Mouse (Mus musculus) yolk sac, embryonic 10.5 days (tissue): ENCODE data around the gene Itpk1.
A peak's percentile ranks its signal among the peaks of the same experiment; 100 is the strongest.

Experiments used
- DNase-seq: peaks from one replicate; pipeline ENCODE4 v3.0.0-alpha.2; 2017; ENCODE audit warnings: low spot score

Gene Itpk1

DNA sequence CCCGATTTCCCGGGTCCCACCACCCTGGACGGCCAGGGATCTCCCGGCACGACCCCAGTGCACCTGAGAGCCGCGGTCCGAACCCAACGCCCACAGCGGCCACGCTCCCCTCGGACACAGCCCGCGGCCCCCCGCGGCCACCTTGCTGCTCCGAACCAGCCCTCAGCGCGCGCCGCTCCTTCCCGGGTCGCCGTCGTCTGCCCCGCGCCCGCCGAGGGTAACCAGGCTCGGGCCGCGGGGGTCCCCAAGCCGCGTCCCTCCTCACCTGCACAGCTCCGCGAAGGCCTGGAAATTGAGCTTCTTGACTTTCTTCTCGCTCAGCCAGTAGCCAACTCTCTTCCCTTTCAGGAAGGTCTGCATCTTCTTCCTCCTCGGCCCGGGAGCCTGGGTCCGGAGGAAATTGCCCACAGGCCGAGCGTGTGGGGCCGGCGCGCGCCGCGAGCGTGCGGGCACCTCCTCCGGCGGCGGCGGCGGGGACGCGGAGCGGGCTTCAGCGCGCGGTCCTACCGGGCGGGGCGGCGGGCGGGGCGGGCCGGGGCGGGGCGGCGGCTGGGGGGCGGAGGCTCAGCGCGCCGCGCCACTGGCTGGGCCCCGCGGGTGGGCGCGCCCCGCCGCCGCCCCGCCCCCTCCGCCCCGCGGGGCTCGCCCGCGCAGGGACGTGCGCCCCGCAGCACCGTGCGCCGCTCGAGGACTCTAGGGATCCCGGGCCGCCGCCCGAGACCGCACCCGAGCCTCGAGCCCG lies at the start of gene Itpk1:
Gene Itpk1 (minus strand): TSS at position 474 of the 742 bp plus-strand sequence.
- DNase-seq, result peak; percentile 63

DNA sequence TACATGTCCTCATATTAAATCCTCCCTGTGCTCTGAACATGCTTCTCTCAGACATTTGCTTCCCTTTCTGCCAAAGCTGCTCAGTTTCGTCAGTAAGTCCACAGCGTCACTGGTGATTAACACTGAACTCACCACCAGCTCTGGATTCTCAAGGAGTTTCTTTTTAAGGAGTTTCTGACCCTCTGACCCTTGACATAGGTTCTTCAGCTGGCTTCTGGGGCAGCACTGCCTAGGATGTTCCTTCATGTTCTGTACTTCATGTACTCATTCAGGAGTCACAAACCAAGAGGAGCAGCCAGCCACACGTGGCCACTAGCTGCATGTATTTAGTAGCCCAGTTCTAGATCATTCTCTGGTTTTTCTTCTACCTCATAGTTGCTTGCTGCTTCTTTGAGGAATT lies 43.5 kb upstream of the Itpk1 start:
- no peak for DNase-seq

DNA sequence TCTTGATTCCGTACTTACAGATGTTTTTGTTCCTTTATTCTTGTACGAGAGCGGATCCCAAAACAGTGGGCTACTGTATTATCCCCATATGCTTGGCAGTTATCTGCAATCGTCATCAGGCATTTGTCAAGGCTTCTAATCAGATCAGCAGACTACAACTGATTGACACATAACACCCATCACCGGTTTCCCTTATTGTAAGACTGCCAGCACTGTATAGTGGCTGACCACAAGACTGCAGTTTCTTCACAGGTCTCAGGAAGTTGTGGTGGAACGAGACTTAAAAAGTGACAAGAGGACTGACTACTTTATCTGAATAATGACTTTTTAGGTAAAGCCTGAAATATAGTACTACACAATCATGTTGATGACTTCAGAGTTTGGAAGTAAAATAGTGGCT lies 40.1 kb upstream of the Itpk1 start:
- no peak for DNase-seq

DNA sequence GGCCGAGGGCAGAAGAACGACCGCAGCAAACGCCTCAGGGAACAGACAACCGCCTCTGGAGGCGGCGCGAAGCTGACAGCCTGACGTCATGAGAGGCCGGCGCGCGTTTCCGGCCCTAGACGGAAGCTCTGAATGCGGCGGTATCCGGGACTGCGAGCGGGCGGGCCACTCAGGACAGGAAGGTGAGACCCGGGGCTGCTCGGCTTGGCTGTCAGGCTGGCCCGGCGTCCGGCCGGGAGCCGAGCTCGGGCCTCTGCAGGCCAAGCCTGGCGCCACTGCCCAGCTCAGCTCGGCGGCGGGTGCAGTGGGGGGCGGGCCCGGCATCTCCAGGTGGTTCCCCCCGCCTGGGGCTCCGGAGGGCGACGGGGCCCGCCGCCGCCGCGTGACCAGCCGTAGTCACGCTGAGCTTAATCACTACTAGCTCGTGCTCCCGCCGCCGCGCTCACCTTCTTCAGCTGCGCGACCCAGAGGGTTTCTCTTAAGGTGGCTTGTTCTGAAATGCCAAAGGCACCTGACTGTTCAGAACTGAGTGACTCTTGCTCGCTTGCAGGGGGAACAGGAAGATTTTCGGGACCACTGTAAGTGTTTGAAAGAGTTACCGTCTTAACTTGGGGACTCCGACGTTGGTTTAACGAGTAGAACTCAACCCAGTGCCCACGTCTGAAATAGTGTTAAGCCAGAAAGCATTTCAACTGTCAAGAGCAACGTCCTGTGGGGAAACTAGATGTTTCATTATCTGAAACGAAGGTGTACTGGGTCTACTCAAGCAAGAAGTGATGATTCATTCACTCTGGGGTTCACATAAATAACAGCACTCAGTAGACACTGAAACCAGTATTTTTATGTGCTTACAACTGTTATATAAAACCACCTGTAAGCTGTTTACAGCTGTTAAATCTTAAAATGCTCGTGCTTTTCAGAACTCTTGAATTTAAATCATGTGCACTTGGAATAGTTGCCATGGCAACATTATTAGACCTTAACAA lies 39.2 kb upstream of the Itpk1 start, which contains the start of the genes Moap1 and Tmem251:
Gene Moap1 (minus strand): TSS at position 73 of the 986 bp plus-strand sequence.
Gene Tmem251 (plus strand): TSS at position 174 of the 986 bp plus-strand sequence.
- DNase-seq, result peak; percentile 90

DNA sequence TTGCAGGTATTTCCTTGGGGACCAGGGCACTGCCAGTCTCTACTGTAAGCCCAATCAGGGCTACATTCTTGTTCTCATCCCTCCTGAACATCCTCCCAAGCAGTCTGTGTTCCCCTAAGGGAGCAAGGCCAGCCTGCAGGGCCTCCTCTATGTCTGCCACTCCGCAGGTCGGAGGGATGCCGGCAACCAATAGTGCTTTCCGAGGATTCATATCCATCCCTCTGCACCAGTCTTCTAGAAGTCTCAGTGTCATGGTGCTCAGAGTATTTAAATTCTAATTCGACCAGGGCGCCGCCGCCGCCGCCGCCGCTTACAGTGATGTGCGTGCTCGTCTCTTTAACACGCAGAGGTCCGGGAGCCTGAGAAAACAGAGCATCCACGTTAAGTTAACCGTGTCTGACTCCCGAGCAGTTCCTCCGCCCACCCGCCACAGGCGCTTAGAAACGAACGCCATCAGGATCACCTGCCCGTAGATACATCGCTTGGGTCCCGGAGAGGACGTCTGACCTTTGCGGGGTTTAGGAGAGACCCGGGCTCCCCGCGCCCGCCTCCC lies 38.4 kb upstream of the Itpk1 start:
- no peak for DNase-seq

DNA sequence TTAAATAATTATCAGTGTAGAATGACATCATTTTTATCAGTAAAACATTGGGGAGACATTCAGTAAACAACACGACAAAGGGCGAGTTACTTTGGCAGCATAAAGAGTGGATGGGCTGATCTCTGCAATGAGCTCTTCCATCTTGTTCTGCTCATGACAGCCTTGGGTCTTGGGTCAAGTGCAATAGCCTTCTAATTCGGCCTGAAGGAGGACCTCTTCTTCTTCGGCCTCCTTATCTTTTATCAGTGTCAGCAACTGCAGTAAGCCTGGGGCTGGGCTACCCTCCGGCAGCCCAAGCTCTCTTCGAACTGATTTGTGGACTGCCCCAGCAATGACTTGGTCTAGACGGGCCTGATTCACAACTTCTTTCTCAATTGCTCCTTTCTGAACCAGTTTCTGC lies 37.3 kb upstream of the Itpk1 start:
- no peak for DNase-seq

DNA sequence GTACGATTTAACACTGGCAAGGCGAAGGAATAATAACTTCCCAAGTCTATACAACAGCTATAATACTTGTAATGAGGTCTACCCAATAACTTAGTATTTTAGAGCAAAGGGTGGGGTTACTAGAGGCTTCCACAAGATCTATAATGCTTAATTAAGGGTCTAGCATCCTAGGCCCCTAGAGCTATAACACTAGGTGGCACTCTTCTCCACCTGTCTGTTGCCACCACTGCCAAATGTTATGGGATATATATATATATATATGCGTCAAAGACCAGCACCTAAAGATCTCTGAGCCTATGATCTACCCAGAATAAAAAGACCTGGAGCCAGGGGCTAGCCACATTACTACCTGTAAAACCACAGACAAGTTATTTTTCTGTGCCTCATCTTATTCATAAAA lies 35.6 kb upstream of the Itpk1 start:
- DNase-seq, result no peak

DNA sequence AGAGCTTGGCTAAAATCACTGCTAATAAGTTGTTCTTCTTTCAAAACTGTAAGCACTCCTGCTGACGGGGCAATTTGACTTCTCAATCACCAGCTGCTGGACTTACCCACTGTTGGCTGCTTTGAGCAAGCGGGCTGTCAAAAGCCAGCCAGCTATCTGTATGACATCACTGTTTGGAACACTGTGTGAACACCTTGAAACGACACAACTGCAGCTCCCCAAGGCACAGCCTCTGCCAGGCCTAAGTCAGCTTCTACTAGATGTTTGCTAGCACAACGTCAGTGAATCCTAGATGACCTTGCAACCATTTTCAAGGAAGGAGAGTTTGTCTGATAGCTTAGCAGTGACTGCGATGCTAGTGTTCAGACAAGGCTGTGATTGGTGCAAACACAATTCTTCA lies 34.4 kb upstream of the Itpk1 start:
- DNase-seq, result no peak

DNA sequence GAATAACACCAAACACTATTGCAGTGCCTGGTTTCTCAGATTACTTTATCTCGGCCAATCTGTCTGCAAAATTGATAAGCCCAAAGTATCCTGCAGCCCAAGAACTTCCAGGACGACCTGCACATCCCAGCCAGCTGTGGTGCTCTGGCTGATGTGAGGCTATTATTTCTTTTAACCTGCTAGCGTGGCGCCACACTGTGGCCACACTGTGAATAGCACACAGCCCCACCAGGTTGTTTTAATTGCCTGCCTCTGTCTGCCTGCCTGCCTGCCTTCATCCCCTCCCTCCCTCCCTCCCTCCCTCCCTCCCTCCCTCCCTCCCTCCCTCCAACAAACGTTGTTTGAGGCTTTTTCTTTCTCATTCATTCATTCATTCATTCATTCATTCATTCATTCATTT lies 28.7 kb upstream of the Itpk1 start:
- peak; percentile 50 for DNase-seq

DNA sequence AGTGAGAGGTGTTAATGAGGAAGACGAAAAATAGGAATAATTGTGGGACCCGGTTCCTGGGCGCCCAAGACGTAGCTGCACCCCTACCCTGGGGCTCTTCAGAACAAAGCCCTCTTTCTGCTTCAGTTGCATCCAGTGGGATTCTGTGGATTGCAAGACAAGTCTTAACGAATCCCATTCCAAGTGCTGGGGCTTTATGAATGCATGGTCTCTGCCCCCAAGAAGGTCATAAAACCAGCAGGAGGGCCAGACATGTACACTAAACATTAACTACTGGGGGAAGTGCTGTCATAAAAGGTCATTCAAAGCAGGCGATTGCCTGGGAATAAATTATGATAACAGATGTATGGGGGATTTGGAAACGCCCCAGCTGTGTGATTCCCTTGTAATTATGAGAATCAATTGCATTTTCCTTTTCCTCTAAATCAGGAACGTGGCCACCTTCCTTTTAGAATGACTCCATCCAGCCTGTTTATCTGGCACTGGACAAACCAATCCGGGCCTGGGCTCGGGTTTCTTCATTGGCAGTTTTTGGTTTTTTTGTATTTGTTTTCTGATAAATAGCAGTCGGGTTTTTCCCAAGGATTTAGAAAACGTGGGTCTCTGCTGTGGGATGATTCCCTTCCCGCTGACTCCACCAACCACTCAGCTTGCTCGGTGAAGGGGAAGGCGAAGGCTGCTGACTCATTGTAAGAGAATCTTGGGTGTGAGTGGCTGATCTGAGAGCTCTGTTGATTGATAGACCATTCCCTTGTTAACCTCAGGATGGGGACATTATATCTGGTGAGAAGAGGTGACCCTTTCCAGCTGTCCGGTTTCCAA lies 26.3 kb upstream of the Itpk1 start:
- DNase-seq, result peak; percentile 71

DNA sequence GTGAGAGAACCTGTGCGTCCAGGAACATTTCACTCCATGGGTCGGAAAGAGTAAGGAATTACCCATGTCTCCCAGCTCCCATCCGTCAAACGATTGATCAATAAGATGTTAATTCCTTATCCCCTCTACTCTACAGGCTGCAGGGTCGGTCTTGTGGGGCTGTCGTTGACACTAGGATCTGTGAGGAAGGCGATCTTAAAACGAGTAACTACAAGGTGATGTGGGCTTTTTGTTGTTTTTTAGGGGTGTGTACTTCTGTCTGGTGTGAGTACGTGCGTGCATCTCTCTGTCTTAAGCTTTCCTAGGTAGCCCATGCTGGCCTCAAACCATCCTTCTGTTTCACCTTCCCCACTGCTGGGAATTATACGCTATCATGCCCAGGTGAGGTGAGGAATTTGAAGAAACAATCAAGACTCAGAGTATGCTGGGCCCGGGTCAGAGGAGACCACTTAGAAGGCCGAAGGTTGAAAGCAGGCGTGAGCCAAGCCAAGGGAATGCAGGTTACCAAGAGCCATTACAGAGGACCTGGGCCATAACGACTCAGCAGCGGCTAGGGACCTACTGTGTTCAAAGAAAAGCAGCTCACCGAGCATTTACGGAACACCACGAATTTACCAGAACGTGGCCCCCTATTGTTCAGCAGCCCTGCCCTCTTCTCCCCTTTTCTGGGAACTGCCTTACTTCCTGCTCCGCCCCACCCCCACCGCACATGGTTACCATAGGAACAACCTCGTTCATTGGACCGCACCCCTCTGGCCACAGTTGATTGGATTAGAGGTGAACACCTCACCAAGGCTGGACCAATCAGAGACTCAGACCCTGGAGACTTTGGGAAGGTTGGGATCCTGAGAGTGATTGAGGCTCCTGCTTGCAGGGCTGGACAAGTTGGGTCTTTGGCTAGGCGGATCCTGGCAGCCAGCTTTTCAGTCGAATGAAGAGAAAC lies 25.4 kb upstream of the Itpk1 start:
- peak; percentile 91 for DNase-seq

DNA sequence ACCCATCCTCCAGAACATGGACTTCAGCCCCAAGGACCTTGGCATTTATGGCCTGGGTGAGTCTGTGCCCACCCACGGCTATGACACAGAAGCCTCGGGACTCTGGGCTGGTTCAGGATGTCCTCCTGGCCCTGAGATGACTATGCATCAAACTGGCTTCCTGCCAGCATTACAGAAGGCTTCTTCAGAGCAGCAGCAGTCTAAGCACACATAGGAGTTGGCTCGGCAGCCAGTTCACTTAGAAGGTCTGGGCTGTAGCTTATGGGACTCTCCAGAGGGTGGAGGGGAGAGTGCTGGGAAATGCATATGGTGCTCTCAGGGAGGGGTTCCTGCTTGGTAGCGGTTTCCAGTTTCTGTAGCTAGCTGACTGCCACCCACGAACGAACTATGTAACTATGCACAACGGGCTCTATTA lies 21.0 kb upstream of the Itpk1 start:
- DNase-seq, result no peak

DNA sequence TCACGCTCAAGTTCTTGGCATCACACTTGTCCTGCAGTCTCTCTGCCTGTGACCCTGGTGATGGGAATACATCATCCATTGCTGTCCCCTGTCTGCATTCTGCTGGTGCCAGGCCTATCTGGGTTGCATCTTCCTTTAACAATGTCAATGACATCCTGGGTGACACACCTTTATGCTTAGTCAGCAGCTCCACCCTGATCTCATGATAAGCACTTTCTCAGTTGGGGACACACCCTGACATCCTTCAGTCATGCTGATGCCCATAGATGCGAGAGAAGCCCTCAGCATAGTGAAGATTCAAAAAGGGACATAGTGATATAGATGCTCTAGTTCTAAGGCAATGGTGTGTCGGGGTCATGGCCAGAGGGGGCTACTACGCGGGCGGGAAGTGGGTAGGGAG lies 20.4 kb upstream of the Itpk1 start:
- no peak for DNase-seq

DNA sequence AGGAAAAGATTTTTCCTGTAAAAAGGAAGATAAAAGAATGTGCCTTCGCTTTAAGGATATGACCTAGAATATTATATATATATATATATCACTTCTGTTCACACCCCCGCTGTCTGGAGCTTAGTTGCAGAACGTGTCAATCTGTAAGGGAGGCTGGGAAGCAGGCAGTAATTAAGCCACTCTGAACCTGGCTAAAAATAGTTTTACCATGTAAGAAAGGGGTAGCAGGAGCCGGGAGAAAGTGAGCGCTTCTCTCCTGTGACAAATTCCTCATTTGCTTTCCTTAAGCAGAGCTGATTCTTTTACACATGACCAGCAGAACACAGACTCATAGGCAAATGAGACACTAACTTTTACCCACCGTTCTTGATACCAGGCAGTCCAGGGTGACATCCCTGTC lies 19.1 kb upstream of the Itpk1 start:
- DNase-seq, result no peak

DNA sequence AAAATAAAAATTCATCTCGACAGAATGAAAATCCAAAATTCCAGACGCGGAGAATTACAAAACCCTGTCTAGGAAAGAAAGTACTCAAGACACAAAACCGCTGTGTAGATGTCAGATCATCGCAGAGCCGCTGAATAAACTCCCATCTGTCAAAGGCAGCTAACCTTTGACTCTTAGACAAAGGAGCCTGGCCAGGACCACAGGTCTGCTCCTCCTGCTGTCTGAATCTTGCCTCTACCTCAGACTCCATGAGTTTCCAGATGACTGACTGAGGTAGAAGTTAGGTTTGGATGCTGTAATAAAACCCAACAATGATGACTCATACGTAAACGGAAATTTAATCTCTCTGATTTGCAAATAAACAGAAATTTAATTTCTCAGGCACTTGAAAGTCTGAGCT lies 18.2 kb upstream of the Itpk1 start:
- no peak for DNase-seq

DNA sequence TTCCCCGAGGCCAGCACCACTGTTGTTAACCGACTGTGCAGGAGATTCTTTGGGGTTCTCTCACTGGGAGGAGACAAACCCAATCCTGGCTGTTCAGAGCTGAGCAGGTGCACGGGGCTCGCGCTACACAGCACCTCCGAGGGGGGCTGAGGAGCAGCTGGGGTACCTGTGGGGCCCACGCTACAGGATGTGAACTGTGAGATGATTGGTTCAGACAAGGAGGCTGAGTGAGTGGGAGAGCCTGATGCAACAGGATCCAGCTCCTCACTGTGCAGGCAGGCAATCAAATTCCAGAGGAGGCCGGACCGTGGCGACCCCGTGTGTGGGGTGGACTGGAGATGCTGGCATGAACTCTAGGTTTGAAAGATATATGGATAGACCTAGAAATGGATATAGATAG lies 17.7 kb upstream of the Itpk1 start:
- DNase-seq, result no peak

DNA sequence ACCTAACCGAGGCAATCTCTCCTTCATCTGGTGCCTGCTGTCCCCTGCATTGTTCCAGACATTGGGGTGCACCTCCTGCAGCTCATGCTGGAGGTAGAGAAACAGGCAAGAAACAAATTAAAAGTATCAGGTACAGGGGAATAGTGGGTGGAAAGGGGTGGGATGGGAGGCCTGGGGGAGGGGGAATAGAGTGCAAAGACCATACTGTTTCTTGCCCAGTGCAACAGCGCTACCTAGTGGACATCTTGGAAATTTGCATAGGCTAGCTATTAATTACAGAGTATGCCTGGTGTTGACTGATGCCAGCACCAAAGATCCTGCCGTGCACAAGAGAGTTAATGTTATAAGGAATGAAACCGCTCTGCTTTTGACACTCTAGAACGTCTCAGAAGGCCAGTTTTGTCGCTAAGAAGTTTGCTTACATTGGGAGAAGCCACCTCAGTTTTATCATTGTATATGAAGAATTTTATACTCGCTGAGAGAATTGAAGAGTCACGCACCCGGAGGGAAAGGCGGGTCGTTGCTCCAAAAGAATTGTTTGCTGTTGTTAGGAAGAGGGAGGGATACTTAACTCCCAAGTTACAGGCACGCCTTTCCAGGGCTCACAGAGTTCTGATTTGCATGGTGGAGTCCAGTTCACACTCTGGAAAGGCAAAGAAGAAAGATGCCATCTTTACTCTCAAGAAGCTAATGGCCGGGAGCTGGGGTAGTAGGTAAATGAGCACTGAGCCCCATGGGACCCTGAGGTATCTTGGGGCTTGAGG lies 15.0 kb upstream of the Itpk1 start:
- DNase-seq, result no peak

DNA sequence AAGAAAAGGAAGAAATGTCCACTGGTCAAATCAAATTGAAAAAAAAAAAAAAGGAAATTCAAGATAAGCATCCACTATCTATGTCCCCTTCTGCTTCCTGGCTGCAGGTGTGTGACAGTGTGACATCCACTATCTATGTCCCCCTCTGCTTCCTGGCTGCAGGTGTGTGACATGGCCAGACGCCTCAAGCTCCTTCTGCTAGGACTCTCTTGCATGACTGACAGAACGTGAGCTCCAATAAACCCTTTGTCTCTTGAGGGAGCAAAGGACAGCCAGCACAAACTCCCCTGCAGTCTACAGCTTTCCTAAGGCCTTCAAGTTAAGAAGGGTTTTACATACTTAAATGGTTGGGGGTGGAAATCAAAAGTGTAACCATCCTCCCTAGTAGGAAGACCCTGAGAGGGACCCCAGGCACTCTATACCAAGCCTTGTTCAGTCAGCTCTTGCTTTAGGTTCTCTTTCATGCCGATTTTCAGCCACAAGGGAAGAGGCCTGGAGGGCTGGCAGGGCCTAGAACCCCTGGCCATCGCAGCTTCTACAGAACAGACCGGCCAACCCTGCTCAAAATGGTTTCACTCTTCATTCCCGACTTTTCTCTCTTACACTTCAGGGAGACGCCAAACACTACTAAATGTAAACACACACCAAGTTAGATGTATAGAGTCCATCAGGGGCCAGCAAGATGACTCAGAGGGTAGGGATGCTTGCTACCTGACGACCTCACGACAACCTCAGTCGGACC lies 10.1 kb upstream of the Itpk1 start:
- no peak for DNase-seq

DNA sequence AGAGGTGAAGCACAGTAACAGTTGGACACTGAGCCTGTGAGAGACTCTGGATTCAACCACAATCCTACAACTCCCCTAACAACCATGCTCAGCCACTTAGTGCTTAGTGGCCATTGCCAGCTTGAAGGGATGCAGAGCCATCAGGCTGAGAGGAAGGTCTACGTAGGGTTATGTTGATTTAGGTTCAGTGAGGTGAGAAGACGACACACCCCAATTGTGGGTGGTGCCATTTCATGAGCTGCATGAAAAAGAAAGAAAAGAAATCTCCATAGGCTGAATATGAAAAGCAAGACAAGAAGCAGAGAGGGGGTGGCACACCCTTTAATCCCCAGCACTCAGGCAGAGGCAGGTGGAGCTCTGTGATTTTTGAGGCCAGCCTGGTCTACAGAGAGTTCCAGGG lies 9.4 kb upstream of the Itpk1 start:
- no peak for DNase-seq
